Mouse (Mus musculus): Measurements from ENCODE around the gene Isoc2b.
"Not testable (repeated sequence)": the region's sequence is repeated elsewhere in the genome, so short reads cannot be mapped to it uniquely, and the experiment has no call there.

Gene Isoc2b

DNA sequence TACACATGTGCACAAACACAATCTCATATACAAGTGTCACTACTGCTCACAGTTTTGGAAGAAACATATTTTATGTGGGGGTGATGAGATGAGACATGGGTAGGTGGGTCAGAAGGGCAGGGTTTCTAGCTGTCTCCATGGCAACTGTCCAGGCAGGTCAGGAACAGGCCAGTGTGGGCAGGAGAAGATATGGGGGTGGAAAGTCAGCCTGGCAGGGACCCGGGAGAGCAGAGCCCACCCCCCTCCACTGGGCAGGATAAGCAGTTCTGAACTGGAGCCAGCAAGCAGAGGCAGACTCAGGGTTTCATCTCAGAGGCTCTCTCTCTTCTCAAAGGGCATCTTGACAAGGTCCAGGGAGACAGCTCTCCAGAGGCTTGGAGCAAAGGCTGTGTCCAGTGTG lies 32.4 kb downstream of the Isoc2b start:
- no peak for DNase-seq (ENCODE audit: low read depth in 2 of 2, low spot score in 2 of 2)

DNA sequence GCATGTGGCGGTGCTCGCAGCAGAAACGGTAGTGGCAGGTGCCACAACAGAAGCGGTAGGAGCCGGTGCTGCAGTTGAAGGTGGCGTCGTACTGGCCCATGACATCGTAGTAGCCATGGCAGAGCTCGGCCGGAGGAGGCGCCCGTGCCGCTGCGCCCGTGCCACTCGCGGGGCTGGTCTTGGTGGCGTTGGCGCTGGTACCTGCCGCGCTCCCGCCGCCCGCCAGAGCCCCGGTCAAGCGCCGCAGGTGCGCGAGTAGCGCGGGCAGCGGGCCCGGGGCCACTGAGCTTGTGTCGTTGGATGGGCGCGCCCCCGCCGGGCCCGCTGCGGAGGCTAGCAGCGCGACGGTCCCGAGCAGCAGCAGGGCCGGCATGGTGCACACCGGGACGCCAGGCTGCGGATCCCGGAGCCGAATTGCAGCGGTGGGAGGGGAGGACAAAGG lies 33.7 kb downstream of the Isoc2b start:
- DNase-seq (ENCODE audit: low read depth in 2 of 2, low spot score in 2 of 2) = peak; percentile 60 to 61

DNA sequence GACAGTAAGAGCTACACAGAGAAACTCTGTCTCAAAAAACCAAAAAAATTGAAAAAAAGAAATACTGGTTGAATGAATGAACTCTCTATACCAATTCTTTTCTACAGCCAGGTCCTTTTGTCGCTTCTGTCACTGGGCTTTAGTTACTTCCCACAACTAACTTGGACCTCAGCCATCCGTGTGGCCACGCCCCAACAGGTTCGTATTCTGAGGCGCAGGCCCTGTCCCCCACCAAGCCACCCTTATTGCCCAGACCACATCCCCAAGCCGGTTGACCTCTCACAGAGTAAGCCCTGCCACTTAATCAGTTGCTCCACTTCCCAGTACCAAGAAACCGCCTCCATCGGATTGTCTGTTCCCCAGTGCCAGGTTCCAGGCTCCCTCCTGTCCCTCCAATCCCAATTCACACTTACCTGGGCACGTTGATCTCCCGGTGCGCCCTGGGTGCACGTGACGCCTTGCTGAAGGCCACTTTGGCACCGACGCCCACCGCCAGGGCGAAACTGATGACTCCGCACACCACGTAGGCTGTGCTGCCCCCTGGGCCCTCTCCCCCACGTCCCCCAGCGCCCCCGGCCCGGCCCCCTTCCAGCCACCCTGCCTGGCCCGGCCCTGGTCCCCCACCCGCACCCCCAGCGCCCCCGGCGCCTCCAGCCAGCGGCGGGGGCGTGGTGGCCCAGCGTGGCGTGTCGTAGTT lies 34.3 kb downstream of the Isoc2b start:
- DNase-seq (ENCODE audit: low read depth in 2 of 2, low spot score in 2 of 2) = no peak

DNA sequence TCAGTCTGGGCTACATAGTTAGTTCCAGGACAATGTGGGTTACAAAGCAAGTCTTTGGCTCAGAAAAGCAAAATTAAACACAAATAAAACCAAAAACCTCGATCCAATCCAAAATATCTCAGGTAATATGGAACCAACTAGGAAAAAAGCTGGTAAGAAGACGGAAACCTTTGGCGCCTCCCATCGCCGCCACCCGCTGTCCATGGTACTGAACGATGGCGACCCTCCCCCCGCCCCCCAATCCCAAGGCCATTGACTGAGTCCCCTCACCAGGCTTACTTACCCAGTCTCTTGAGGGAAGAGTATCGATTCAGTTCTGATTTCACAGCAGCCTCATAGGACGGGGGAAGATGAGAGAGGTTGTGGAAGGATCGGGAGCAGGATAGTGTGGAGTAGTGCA lies 39.6 kb downstream of the Isoc2b start:
- DNase-seq (ENCODE audit: low read depth in 2 of 2, low spot score in 2 of 2) = no peak

DNA sequence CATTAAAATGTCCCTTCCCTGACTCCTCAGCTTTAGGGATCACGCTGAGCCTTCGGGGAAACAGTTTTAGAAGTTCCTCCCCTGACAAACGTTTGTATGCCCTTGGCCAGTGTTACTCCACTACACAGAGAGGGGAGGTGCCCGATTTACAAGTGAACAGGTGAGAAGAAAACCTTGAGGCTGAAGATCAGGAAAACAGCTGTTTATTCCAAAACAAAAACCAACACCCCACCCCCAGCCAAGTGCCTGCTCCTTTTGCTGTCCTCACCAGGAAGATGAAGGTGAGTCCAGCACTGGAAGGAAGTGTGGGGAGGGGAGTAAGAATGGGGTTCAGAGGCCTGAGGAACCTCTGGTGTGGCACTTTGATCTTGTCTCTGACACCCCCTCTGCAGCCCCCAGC lies 44.7 kb downstream of the Isoc2b start:
- DNase-seq (ENCODE audit: low read depth in 2 of 2, low spot score in 2 of 2) = no peak

DNA sequence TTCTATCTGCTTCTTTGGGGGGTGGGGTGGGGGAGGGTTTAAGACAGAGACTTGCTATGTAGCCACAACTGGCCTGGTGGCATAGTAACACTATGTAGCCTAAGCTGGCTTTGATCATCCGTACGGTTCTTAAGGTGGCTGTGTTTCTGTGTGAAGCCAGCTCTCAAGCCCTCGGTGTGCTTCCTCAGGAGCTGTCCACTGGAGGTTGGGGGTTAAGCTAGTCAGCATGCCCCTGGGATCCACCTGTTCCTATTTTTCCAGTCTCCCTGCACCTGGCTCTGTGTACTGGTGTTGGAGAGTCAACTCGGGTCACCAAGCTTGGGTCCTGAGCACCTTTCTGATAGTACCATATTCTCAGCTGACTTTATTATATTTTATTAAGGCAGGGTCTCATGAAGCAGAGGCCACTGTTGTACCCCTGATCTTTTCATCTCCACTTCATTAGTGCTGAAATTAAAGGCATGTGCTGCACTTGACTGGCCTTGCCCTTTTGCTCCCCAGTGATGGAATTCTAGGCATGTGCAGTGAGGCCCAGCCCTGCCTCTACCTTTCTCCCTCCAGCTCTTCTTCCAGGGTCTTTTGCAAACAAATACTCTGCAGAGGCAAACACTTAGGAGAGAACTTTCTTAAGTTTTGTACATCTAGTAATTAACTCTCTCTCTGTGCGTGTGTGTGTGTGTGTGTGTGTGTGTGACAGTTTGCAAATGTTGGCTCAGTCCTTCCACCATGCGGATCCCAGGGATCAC lies 47.7 kb downstream of the Isoc2b start:
- no peak for DNase-seq (ENCODE audit: low read depth in 2 of 2, low spot score in 2 of 2)

DNA sequence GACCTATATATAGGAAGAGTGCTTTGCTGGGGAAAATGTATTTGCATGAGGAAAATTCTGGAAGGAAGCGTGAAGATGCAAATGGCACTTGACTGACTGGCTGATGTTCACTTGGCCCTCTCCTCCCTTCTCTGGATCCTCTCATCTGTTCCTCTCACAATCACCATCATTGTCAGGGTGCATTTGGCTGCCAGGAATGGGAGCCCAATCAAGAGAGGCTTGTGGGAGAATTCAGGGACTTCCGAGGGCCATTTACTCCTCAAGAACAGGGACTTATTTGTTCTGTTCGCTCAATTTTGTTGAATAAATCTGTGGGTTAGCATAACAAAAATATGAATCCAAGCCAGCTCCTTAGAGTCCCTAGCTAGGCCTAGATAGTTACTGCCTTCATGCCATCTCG lies 48.4 kb downstream of the Isoc2b start:
- no peak for DNase-seq (ENCODE audit: low read depth in 2 of 2, low spot score in 2 of 2)

DNA sequence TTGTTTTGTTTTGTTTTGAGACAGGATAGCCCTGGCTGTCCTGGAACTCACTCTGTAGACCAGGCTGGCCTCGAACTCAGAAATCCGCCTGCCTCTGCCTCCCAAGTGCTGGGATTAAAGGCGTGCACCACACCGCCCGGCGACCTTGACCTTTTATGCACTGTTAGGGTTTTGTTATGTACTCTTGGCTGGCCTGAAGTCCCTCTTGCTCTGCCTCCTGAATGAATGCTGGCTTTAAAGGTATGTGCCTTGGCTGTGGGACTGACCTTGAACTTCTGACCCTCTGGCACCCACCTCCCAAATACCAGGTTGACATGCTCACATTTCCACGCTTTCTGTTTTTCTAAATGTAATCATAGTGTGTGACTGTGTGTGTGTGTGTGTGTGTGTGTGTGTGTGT lies 49.1 kb downstream of the Isoc2b start:
- DNase-seq (ENCODE audit: low read depth in 2 of 2, low spot score in 2 of 2) = not testable (repeated sequence)

DNA sequence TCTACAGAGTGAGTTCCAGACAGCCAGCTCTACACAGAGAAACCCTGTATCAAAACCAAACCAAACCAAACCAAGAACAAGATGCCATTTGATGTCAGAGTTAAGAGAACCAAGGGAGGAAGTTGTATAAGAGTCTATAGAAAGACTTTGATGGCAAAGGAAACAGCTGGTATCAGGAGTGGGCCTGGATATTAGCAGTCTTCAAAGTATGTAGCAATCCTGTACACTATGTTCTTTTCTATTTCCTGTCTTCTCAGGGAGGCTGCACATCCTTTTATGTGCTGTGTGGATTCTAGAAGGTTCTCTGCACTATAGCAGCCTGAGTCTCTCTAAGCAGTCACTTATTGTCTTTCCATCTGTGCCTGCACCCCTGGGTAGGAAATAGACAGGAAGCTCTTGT lies 53.5 kb downstream of the Isoc2b start:
- DNase-seq (ENCODE audit: low read depth in 2 of 2, low spot score in 2 of 2) = no peak

DNA sequence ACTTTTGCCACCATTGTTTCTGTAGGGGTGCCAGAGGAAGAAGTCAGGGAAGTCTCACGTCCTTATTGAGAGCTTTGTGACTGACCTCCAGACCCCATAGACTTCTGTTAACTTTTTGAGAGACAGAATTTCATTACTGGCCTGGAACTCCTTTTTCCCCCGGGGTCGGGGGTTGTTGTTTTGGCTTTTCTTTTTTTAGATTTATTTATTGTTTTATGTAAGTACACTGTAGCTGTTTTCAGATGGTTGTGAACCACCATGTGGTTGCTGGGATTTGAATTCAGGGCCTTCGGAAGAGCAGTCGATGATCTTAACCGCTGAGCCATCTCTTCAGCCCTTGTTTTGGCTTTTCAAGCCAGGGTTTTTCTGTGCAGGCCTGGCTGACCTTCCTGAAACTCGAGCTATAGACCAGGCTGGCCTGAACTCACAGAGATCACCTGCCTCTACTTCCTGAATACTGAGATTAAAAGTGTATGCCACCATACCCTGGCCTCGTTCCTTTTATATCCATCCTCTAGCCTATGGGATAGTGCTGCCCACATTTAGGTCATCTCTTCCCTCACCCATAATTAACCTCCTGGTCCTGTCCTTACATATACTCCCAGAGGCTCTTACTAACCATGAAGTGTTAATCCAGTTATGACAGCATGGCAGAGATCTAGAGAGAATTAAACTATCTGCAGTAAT lies 56.8 kb downstream of the Isoc2b start:
- no peak for DNase-seq (ENCODE audit: low read depth in 2 of 2, low spot score in 2 of 2)

DNA sequence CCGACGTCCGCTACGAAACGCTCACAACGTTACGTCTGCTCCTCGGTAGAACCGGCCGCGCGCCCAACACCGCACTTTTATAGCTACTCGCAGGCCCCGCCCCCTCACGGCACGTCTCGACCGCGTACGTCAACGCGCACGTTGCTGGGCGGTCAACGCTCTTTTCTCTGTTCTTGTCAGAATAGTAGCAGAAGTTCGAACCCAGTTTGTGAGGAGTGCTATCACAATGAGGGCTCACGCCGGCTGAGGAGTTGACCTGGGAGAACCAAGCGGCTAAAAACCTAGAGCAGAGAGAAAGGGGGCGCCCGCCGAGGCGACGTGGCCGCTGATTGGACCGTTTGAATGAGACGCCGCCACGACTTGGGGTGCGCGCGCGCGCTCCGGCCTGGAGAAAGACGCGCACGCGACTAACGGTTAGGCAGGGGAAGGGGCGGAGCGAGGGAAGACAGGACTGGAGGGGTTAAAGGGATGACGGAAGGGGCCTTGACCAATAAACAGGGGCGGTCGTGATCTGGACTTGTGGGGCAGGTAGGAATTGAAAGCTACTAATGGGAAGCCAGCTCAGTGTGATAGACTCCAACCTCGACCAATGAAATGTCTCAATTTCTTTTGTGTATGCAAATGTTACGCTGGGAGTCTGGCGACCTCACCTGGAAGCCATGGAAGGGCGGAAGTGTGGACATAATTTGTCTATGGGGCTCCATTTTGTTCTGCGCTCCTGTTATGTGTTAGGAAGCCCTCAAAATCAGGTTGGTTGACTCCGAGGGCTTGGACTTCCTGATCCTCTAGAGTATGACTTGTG lies 57.6 kb downstream of the Isoc2b start, which contains the start of gene Ube2s:
TSS of gene Ube2s (minus strand) at position 288 of the 802 bp plus-strand sequence.
- DNase-seq (ENCODE audit: low read depth in 2 of 2, low spot score in 2 of 2) = peak; percentile 97 to 98

DNA sequence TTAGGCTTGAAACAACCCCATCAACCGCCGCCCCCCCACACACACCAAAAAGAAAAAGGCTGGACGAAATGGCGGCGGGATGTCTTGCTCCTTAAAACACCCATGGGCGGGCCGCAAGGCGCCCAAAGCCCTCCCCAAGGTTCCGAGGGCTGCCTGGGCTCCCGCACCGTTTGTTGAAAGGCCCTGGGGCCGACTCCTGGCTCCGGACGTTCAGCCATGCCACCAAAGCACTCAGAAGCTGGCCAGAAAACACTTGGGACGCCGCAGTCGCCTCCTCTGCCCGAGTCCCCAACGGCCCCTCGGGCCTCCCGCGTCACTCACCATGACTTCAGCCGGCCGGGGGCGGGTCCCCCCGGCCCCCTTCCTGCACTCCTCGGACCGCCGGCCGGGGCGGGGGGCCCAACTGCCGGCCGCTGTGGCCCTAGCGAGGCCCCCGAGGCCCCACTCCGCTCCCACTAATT lies 58.2 kb downstream of the Isoc2b start:
- peak in 1 of 2 experiments; percentile 33 for DNase-seq (ENCODE audit: low read depth in 2 of 2, low spot score in 2 of 2)

DNA sequence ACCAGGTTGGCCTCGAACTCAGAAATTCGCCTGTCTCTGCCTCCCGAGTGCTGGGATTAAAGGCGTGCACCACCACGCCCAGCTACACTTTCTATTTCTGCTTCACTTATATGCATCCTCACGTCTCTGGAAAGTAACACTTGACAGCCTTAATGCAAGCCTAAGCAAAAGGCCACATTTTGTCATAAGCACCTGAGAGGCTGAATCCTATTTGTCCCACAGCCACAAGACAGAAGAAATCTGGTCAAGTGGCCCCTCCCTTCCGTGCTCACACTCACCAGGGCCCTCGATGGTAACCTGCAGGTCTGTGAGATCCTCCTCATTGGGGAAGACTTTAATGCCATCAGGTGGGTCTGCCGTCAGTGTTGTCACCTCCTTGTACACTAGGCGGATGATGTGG lies 58.9 kb downstream of the Isoc2b start:
- DNase-seq (ENCODE audit: low read depth in 2 of 2, low spot score in 2 of 2) = not testable (repeated sequence)

DNA sequence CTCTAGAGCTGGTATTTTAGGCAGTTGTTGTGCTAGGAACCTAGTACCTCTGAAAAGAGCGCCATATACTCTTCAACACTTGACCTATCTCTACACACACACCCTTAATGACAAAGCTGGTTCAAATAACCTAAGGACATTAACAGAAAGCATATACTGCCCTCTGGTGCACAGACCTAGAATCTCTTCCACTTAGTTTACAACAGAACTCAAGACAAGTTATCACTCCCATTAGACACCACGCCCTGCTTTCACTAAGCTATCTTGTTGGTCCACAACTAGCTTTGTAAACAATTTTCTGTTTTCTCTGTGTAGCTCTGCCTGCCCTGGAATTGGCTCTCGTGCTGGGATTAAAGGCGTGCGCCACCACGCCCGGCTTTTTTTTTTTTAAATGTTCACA lies 63.3 kb downstream of the Isoc2b start:
- DNase-seq (ENCODE audit: low read depth in 2 of 2, low spot score in 2 of 2) = peak in 1 of 2 experiments; percentile 41

DNA sequence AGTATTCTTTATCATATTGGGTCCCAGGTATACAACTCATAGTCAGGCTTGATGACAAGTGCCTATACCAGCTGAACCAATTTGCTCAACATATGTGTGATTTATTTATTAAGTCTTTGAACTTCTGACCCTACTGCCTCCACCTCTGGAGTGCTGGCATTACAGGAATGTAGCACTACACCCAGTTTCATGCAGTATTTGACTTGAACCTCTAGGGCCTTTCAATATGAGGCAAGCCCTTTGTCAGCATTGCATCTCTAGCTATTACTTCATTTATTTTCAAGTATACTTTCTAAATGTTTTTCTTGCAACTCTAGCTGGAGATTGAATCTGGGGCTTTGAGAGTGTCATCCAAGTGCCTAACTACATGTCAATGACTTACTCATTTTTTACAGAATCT lies 67.8 kb downstream of the Isoc2b start:
- DNase-seq (ENCODE audit: low read depth in 2 of 2, low spot score in 2 of 2) = no peak

DNA sequence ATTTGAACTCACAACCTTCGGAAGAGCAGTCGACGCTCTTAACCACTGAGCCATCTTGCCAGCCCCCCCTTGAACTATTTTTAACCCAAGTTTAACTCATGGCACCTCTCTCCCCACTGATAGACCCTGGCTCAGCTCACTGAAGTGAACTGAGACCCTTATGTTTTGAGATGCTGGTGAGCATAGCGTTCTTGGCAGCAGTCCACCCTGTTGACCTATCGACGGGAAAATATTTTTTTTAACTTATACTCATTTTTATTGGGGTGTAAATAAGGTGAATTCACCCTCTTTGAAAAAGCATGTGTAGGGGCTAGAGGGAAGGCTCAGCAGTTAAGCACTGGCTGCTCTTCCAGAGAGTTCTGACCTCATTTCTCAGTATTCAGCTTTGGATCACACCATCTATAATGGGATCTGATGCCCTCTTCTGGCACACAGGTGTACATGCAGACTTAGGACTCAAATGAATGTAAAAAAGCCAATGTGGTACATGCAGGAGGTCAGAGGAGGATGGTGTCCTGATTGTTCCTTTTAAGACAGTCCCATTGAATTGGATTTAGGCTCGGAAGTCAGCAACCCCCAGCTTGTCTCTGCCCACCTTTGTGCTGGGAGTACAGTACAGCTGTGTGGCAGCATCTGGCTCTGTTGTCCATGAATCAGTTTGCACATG lies 74.2 kb downstream of the Isoc2b start:
- peak in 1 of 2 experiments; percentile 41 for DNase-seq (ENCODE audit: low read depth in 2 of 2, low spot score in 2 of 2)

All from CD8-positive naive resting alpha-beta T cell, adult 2 months (primary cell).